Mouse (Mus musculus): Measurements from ENCODE around the gene Slc22a20.

- TF ChIP-seq CTCF (IDR thresholded peaks at IDR 0.05; ENCODE audit: insufficient read depth, low read depth, low read length) (no peak), POLR2A (IDR thresholded peaks at IDR 0.05; ENCODE audit: insufficient read depth, low read depth, low read length) (no peak)
These were observed 29.8 kb upstream of the Slc22a20 start, which contains the start of gene Capn1 for GRCm38 (mm10) chr19:6015511-6016315.

Data from olfactory bulb, adult 2 months (tissue).